Mouse (Mus musculus) CH12.LX (cell line): ENCODE data around the gene Smcr8. TPM values are rescaled to one million over a fixed set of nuclear protein-coding genes. Genes with fewer than 3 reads are reported as not detected.

ENCODE experiments used
- DNase-seq: peaks from one replicate; pipeline ENCODE4 v3.0.0-alpha.2; 2013; ENCODE audit errors: extremely low read depth
- H3K27ac ChIP-seq: 2 replicates; pipeline ENCODE4 v1.5.1; 2012; ENCODE audit warnings: low read depth, mild to moderate bottlenecking, control low read depth, moderate library complexity; ENCODE audit not compliant: insufficient read depth
- H3K27me3 ChIP-seq: replicated peaks from 2 replicates; pipeline ENCODE3; 2012; ENCODE audit warnings: inconsistent platforms
- H3K36me3 ChIP-seq, 2 experiments: replicated peaks in 1 of 2; 2 replicates each; pipeline versions ENCODE3 to v1.6.1; 2012; ENCODE audit warnings: inconsistent platforms in 1 of 2, low read length in 1 of 2, mild to moderate bottlenecking in 1 of 2, mixed read lengths in 1 of 2, moderate library complexity in 1 of 2; ENCODE audit not compliant: control insufficient read depth in 1 of 2, insufficient read depth in 1 of 2
- H3K4me1 ChIP-seq, 2 experiments: 2 replicates each; pipeline ENCODE4 v1.6.1; 2012; ENCODE audit warnings: inconsistent platforms in 1 of 2, moderate library complexity in 1 of 2; ENCODE audit not compliant: insufficient read depth in 2 of 2, control insufficient read depth in 1 of 2
- H3K4me2 ChIP-seq: 2 replicates; pipeline ENCODE4 v1.6.1; 2012; ENCODE audit warnings: low read depth, mild to moderate bottlenecking, control low read depth; ENCODE audit not compliant: poor library complexity, insufficient read depth, severe bottlenecking
- H3K4me3 ChIP-seq, 3 experiments: fragments of 150-350 bp in 1 of 3; sonication (generic) in 1 of 3; replicated peaks in 1 of 3; 2 replicates each; pipeline versions ENCODE3 to v1.5.1; 2011 to 2012; ENCODE audit warnings: low read depth in 2 of 3, low read length in 2 of 3, mild to moderate bottlenecking in 2 of 3, moderate library complexity in 2 of 3, control low read depth in 1 of 3, improper control_type of control experiment in 1 of 3, inconsistent platforms in 1 of 3, mixed read lengths in 1 of 3; ENCODE audit not compliant: poor library complexity in 1 of 3
- H3K79me2 ChIP-seq: replicated peaks from 2 replicates; pipeline ENCODE4 v1.6.1; 2012; ENCODE audit warnings: mild to moderate bottlenecking, moderate library complexity; ENCODE audit not compliant: control insufficient read depth, poor library complexity, insufficient read depth, severe bottlenecking; ENCODE audit errors: extremely low read depth
- H3K9ac ChIP-seq: 2 replicates; pipeline ENCODE4 v1.6.1; 2012; ENCODE audit warnings: low read depth, mild to moderate bottlenecking, control low read depth, moderate library complexity; ENCODE audit not compliant: insufficient read depth
- H3K9me3 ChIP-seq: replicated peaks from 2 replicates; pipeline ENCODE3; 2012; ENCODE audit warnings: low read length, inconsistent platforms, mixed read lengths
- BHLHE40 ChIP-seq: IDR thresholded peaks from 2 replicates; pipeline ENCODE4 v1.6.1; 2011; ENCODE audit warnings: mild to moderate bottlenecking, low read depth, low read length, improper control_type of control experiment
- CHD1 ChIP-seq: IDR thresholded peaks from 2 replicates; pipeline ENCODE4 v1.6.1; 2012; ENCODE audit warnings: low read depth, low read length, improper control_type of control experiment, inconsistent platforms
- CHD2 ChIP-seq: IDR thresholded peaks from 2 replicates; pipeline ENCODE4 v1.6.1; 2011; ENCODE audit warnings: low read length, improper control_type of control experiment
- CTCF ChIP-seq, 2 experiments: IDR thresholded peaks in 1 of 2; conservative IDR thresholded peaks in 1 of 2; 2 replicates each; pipeline ENCODE4 v1.5.1; 2011 to 2012; ENCODE audit warnings: low read depth in 2 of 2, low read length in 2 of 2, improper control_type of control experiment in 1 of 2, inconsistent platforms in 1 of 2, mild to moderate bottlenecking in 1 of 2, moderate library complexity in 1 of 2
- E2F4 ChIP-seq: IDR thresholded peaks from 2 replicates; pipeline ENCODE4 v1.6.1; 2011; ENCODE audit warnings: low read depth, low read length, improper control_type of control experiment; ENCODE audit not compliant: insufficient replicate concordance
- ELF1 ChIP-seq: IDR thresholded peaks from 2 replicates; pipeline ENCODE4 v1.6.1; 2014; ENCODE audit warnings: low read depth, mild to moderate bottlenecking, inconsistent platforms, low read length, improper control_type of control experiment
- EP300 ChIP-seq: IDR thresholded peaks from 2 replicates; pipeline ENCODE4 v1.6.1; 2011; ENCODE audit warnings: low read length, improper control_type of control experiment
- ETS1 ChIP-seq: conservative IDR thresholded peaks from 2 replicates; pipeline ENCODE4 v1.6.1; 2012; ENCODE audit warnings: low read depth, mild to moderate bottlenecking, inconsistent platforms, low read length, improper control_type of control experiment, moderate library complexity
- GABPA ChIP-seq: IDR thresholded peaks from 2 replicates; pipeline ENCODE4 v1.6.1; 2012; ENCODE audit warnings: low read depth, low read length, improper control_type of control experiment, inconsistent platforms; ENCODE audit not compliant: insufficient replicate concordance
- HCFC1 ChIP-seq: IDR thresholded peaks from 2 replicates; pipeline ENCODE4 v1.6.1; 2012; ENCODE audit warnings: low read depth, mild to moderate bottlenecking, inconsistent platforms, low read length, improper control_type of control experiment
- IRF4 ChIP-seq: IDR thresholded peaks from 2 replicates; pipeline ENCODE4 v1.6.1; 2014; ENCODE audit warnings: low read depth, mild to moderate bottlenecking, inconsistent platforms, low read length, improper control_type of control experiment
- JUN ChIP-seq: IDR thresholded peaks from 2 replicates; pipeline ENCODE4 v1.6.1; 2011; ENCODE audit warnings: low read depth, mild to moderate bottlenecking, low read length, improper control_type of control experiment, moderate library complexity; ENCODE audit not compliant: insufficient read depth
- JUND ChIP-seq: conservative IDR thresholded peaks from 2 replicates; pipeline ENCODE4 v1.6.1; 2011; ENCODE audit warnings: low read depth, low read length, improper control_type of control experiment
- KAT2A ChIP-seq: IDR thresholded peaks from 2 replicates; pipeline ENCODE4 v1.6.1; 2012; ENCODE audit warnings: low read length, improper control_type of control experiment, inconsistent platforms; ENCODE audit not compliant: insufficient replicate concordance
- MAFK ChIP-seq: IDR thresholded peaks from 2 replicates; pipeline ENCODE4 v1.6.1; 2011; ENCODE audit warnings: low read length, improper control_type of control experiment; ENCODE audit not compliant: insufficient replicate concordance
- MAX ChIP-seq: IDR thresholded peaks from 2 replicates; pipeline ENCODE4 v1.6.1; 2011; ENCODE audit warnings: low read length, improper control_type of control experiment
- MAZ ChIP-seq: IDR thresholded peaks from 2 replicates; pipeline ENCODE4 v1.6.1; 2012; ENCODE audit warnings: low read depth, mild to moderate bottlenecking, inconsistent platforms, low read length, improper control_type of control experiment, moderate library complexity
- MEF2A ChIP-seq: IDR thresholded peaks from 2 replicates; pipeline ENCODE4 v1.6.1; 2014; ENCODE audit warnings: low read depth, mild to moderate bottlenecking, inconsistent platforms, low read length, improper control_type of control experiment, borderline replicate concordance
- MXI1 ChIP-seq: IDR thresholded peaks from 2 replicates; pipeline ENCODE4 v1.6.1; 2011; ENCODE audit warnings: mild to moderate bottlenecking, low read depth, low read length, improper control_type of control experiment
- MYC ChIP-seq: IDR thresholded peaks from 2 replicates; pipeline ENCODE4 v1.6.1; 2011; ENCODE audit warnings: low read depth, mild to moderate bottlenecking, improper control_type of control experiment, low read length
- NELFE ChIP-seq: IDR thresholded peaks from 2 replicates; pipeline ENCODE4 v1.6.1; 2011; ENCODE audit warnings: low read depth, low read length, improper control_type of control experiment
- NRF1 ChIP-seq: IDR thresholded peaks from 2 replicates; pipeline ENCODE4 v1.6.1; 2014; ENCODE audit warnings: low read depth, mild to moderate bottlenecking, inconsistent platforms, low read length, improper control_type of control experiment, moderate library complexity
- PAX5 ChIP-seq: IDR thresholded peaks from 2 replicates; pipeline ENCODE4 v1.6.1; 2012; ENCODE audit warnings: low read length, inconsistent platforms, mixed read lengths
- POLR2A ChIP-seq: IDR thresholded peaks from 2 replicates; pipeline ENCODE4 v1.6.1; 2011; ENCODE audit warnings: low read depth, mild to moderate bottlenecking, improper control_type of control experiment, low read length
- POLR2AphosphoS2 ChIP-seq: IDR thresholded peaks from 2 replicates; pipeline ENCODE4 v1.6.1; 2011; ENCODE audit warnings: low read depth, low read length, improper control_type of control experiment
- RAD21 ChIP-seq: IDR thresholded peaks from 2 replicates; pipeline ENCODE4 v1.6.1; 2011; ENCODE audit warnings: low read depth, mild to moderate bottlenecking, low read length, improper control_type of control experiment, moderate library complexity
- RCOR1 ChIP-seq: conservative IDR thresholded peaks from 2 replicates; pipeline ENCODE4 v1.6.1; 2012; ENCODE audit warnings: low read depth, mild to moderate bottlenecking, inconsistent platforms, low read length, improper control_type of control experiment
- SIN3A ChIP-seq: IDR thresholded peaks from 2 replicates; pipeline ENCODE4 v1.6.1; 2012; ENCODE audit warnings: low read length, improper control_type of control experiment, inconsistent platforms
- SMC3 ChIP-seq: IDR thresholded peaks from 2 replicates; pipeline ENCODE4 v1.6.1; 2011; ENCODE audit warnings: low read depth, low read length, improper control_type of control experiment
- TBP ChIP-seq: conservative IDR thresholded peaks from 2 replicates; pipeline ENCODE4 v1.6.1; 2011; ENCODE audit warnings: low read depth, low read length, improper control_type of control experiment
- TCF12 ChIP-seq: IDR thresholded peaks from 2 replicates; pipeline ENCODE4 v1.6.1; 2014; ENCODE audit warnings: low read depth, mild to moderate bottlenecking, inconsistent platforms, low read length, improper control_type of control experiment
- UBTF ChIP-seq: IDR thresholded peaks from 2 replicates; pipeline ENCODE4 v1.6.1; 2012; ENCODE audit warnings: low read depth, mild to moderate bottlenecking, inconsistent platforms, low read length, improper control_type of control experiment, moderate library complexity
- USF1 ChIP-seq: IDR thresholded peaks from 2 replicates; pipeline ENCODE4 v1.6.1; 2014; ENCODE audit warnings: low read depth, mild to moderate bottlenecking, inconsistent platforms, low read length, improper control_type of control experiment
- USF2 ChIP-seq: conservative IDR thresholded peaks from 2 replicates; pipeline ENCODE4 v1.6.1; 2011; ENCODE audit warnings: low read depth, low read length, improper control_type of control experiment
- ZC3H11A ChIP-seq: IDR thresholded peaks from 2 replicates; pipeline ENCODE4 v1.6.1; 2012; ENCODE audit warnings: low read depth, mild to moderate bottlenecking, inconsistent platforms, low read length, improper control_type of control experiment
- ZKSCAN1 ChIP-seq: IDR thresholded peaks from 2 replicates; pipeline ENCODE4 v1.6.1; 2012; ENCODE audit warnings: low read depth, inconsistent platforms, low read length, improper control_type of control experiment, borderline replicate concordance
- ZMIZ1 ChIP-seq: IDR thresholded peaks from 2 replicates; pipeline ENCODE4 v1.6.1; 2012; ENCODE audit warnings: low read depth, mild to moderate bottlenecking, inconsistent platforms, low read length, improper control_type of control experiment
- ZNF384 ChIP-seq: IDR thresholded peaks from 2 replicates; pipeline ENCODE4 v1.6.1; 2012; ENCODE audit warnings: low read depth, low read length, improper control_type of control experiment, inconsistent platforms
- dilution Hi-C: fragments of 300-500 bp; cut with MboI; formaldehyde crosslinking; loops from 2 replicates; pipeline ENCODE4 v1.14.3; 2020; ENCODE audit warnings: low sequenced_read_pairs; ENCODE audit not compliant: extremely low pct_unique_long_range_greater_than_20kb, extremely low pct_ligation_motif_present
- in situ Hi-C: fragments of 300-500 bp; cut with MboI; formaldehyde crosslinking; loops from 3 replicates; pipeline ENCODE4 v1.14.3; 2019; ENCODE audit warnings: low sequenced_read_pairs, low pct_ligation_motif_present, low pct_unique_long_range_greater_than_20kb, mixed read lengths
- polyA plus RNA-seq: library from polyadenylated mRNA; unstranded; fragments of >175 nt; gene quantifications from 2 replicates; pipeline ENCODE4 v1.2.1, GENCODE M21; 2012; ENCODE audit warnings: low read depth; ENCODE audit not compliant: insufficient read length
- total RNA-seq, 2 experiments: library from RNA; depleted of rRNA; stranded (reverse); fragments of 300-350 nt in 1 of 2; fragments of >200 nt in 1 of 2; gene quantifications; 2 replicates each; pipeline ENCODE4 v1.2.3; 2012 to 2014

The Smcr8 gene
- total and polyA plus RNA-seq, 3 experiments = 11.0 to 27.5 (median 22.4) TPM

DNA sequence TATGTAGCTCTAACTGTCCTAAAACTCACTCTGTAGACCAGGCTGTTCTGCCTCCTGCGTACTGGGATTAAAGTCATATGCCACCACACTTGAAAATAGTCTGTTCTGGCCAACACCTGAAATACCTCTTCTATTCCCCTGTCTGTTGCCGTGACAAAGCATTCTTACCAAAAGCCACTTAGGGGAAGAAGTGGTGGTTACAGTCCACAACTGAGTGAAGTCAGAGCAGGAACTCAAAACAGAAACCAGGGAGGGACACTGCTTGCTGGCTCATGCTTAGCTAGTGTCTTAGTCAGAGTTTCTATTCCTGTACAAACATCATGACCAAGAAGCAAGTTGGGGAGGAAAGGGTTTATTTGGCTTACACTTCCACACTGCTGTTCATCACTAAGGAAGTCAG is 8.0 kb upstream of the Smcr8 start:
- peak; percentile 95 for DNase-seq
- peaks cover 76% of the 10 kb centered on the region for H3K79me2 ChIP-seq
- peaks cover 14 to 57% of the 10 kb centered on the region in 2 experiments for H3K4me1 ChIP-seq
- in situ Hi-C loops (no loop called here), dilution Hi-C loops (no loop called here)
- peaks cover 10 to 34% of the 10 kb centered on the region in 2 experiments for H3K36me3 ChIP-seq
- H3K4me2 ChIP-seq = peak overlapping the region; percentile 83
- peak overlapping the region; percentile 24 to 44 (median 24) for H3K4me3 ChIP-seq
- peak overlapping the region; percentile 61; the same call in 1 of the 2 replicates for H3K9ac ChIP-seq
- peak overlapping the region; percentile 97 for H3K27ac ChIP-seq
- peaks cover 7% of the 10 kb centered on the region for H3K9me3 ChIP-seq
- TF ChIP-seq ZKSCAN1 = no peak
- TF ChIP-seq SIN3A = peak; percentile 93
- peak; percentile 88 for TF ChIP-seq CHD1
- TF ChIP-seq NRF1 = peak; percentile 11; the same call in 1 of the 2 replicates
- TF ChIP-seq TCF12 = peak; percentile 44; the same call in 1 of the 2 replicates
- TF ChIP-seq POLR2AphosphoS2 = no peak
- no peak for TF ChIP-seq GABPA
- no peak for TF ChIP-seq RCOR1
- TF ChIP-seq MXI1 = peak; percentile 79
- peak; percentile 45 for TF ChIP-seq JUN
- TF ChIP-seq MAFK = peak; percentile 85
- TF ChIP-seq USF1 = no peak
- no peak for TF ChIP-seq ZNF384
- no peak for TF ChIP-seq USF2
- 0 out of 2 replicates have a peak, but pooled peaks have one; percentile 28 for TF ChIP-seq MAZ
- peak; percentile 40; the same call in 1 of the 2 replicates for TF ChIP-seq MAX
- TF ChIP-seq CHD2 = no peak
- TF ChIP-seq KAT2A = no peak
- TF ChIP-seq ELF1 = peak; percentile 42
- no peak for TF ChIP-seq NELFE
- peak; percentile 89 for TF ChIP-seq ETS1
- 0 out of 2 replicates have a peak, but pooled peaks have one; percentile 57 for TF ChIP-seq TBP
- TF ChIP-seq CTCF (conservative IDR thresholded peaks at IDR 0.05 in 1 of 2, IDR thresholded peaks at IDR 0.05 in 1 of 2; ENCODE audit: low read depth in 2 of 2, low read length in 2 of 2) = no peak
- 0 out of 2 replicates have a peak, but pooled peaks have one; percentile 26 for TF ChIP-seq MYC
- no peak for TF ChIP-seq ZC3H11A
- no peak for TF ChIP-seq SMC3
- TF ChIP-seq PAX5 = no peak
- TF ChIP-seq HCFC1 = peak; percentile 43
- TF ChIP-seq UBTF = no peak; the same call in 1 of the 2 replicates
- TF ChIP-seq EP300 = peak; percentile 78
- no peak for TF ChIP-seq ZMIZ1
- peak; percentile 76 for TF ChIP-seq IRF4
- TF ChIP-seq POLR2A = no peak
- TF ChIP-seq JUND = no peak
- no peak for TF ChIP-seq RAD21
- TF ChIP-seq MEF2A = peak; percentile 87
- no peak for TF ChIP-seq E2F4
- TF ChIP-seq BHLHE40 = peak; percentile 69
- H3K27me3 ChIP-seq = no peaks in the 10 kb centered on the region
